Mouse (Mus musculus): Measurements from ENCODE around the gene Gm20662. TPM values are rescaled to one million over a fixed set of nuclear protein-coding genes. Genes with fewer than 3 reads are reported as not detected.
"Not testable (repeated sequence)": the region's sequence is repeated elsewhere in the genome, so short reads cannot be mapped to it uniquely, and the experiment has no call there.

Gene Gm20662
- polyA plus RNA-seq, 1 experiment from 2014 or later: not detected

DNA sequence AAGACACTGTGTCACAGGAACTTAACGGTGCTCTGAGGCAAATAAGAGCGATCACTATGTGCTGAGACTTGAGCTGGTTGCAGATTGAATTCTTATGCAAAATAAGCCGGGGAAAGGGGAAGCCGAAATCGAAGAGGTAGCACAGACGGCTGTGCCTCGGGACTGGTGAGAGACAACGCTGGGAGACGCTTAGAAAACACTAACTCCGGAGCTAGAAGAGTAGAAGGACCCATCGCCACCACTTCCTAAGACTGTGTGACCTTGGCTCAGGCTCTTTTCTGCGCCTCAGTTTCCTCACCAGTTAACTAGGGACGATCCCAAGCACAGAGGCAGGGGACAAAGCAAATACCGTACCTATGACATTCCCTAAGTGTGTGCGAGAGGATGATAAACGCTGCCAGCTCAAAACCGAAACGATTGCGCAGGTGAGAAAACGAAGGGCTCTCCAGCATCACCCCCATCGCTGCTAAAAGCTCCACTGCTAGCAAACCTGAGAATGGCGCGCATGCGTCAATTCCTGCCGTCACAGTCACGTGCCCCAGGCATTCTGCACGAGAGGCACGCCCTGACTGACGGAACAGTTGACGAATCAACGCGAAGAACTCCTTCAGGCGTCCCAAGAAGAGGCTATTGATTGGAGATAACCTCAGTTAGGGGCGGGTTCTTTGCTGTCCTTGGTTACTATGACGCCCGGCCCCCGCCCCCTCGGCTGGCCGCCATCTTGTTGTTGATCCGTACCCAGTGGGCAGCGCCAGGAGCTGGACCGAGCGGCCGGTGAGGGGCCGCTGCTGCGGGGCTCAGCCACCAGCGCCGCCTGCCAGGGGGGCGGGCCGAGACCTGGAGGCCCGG, 6.0 kb downstream of the Gm20662 start, which contains the start of gene Ip6k1:
TSS of gene Ip6k1 (plus strand) at position 580 of the 849 bp plus-strand sequence.
- Histone ChIP-seq H3K27me3 (ENCODE audit: poor library complexity, severe bottlenecking) (no peaks in the 10 kb centered on the region), H3K36me3 (replicated peaks) (peaks cover 10% of the 10 kb centered on the region), H3K4me1 (peaks cover 32% of the 10 kb centered on the region), H3K27ac (peak within 1 kb of the TSS; percentile 98), H3K9me3 (no peaks in the 10 kb centered on the region), H3K4me3 (peak within 1 kb of the TSS; percentile 98)
- WGBS: under 1% methylated on average over 51 of the region's 51 CpGs
- peak; percentile 100 for DNase-seq (ENCODE audit: extremely low spot score, low spot score)

DNA sequence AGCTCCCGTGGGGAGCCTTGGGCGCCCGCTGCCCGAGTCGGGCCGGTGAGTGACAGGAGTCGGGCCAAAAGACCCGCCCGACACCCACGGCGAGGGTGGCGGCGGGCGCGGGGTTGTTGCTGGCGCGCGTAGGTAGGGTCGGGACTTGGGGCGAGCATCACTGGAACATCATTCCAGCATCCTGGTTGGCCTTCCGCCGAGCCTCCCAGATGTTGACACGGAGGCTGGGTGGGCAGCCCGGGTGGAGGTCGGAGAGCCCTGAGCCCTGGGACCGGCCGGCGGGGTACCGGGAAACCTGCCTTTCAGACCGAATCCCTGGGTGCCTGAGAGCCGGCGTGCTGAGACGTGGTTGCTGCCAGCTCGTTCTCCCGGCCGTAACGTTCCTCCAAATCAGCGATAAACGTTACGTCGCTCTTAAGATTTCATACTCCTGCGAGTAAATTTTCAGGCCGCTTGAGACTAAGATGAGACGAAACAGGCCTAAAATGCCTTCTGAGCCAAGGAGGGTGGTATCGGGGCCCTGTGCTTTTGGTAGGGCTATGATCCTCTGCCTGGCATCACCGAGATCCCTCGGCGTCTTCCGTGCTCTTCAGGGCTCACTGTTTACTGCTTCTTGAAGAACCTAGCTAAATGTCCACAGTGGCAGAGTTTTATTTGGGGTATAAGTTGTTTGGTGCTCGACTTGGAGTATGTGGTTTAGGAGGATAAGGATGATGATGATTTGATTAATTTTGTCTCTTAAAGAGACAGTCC, 6.8 kb downstream of the Gm20662 start:
- no peaks in the 10 kb centered on the region for H3K27me3 ChIP-seq (ENCODE audit: poor library complexity, severe bottlenecking)
- H3K4me1 ChIP-seq: peaks cover 32% of the 10 kb centered on the region
- DNase-seq (ENCODE audit: extremely low spot score, low spot score): no peak
- peaks cover 10% of the 10 kb centered on the region for H3K36me3 ChIP-seq (replicated peaks)
- H3K27ac ChIP-seq: peak overlapping the region; percentile 98
- H3K4me3 ChIP-seq: peak overlapping the region; percentile 98
- WGBS: under 1% methylated on average over 50 of the region's 50 CpGs
- H3K9me3 ChIP-seq: no peaks in the 10 kb centered on the region

DNA sequence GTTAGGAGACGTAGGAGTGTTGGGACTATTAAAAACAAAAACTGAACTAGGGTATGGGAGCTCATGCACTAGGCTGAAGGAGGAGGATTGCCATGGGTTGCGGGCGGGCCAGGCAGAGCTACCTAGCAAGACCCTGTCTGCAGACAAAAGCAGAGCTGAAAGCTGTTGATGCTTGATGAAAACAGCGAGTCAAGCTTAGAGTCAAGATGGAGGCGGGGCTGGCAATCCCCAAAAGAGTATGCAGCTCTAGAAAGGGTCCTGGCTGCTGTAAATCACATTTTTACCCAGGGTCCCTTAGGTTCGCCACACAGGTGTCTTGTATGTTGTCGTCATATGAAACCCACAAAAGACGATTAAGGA, 7.4 kb downstream of the Gm20662 start:
- no peaks in the 10 kb centered on the region for H3K9me3 ChIP-seq
- H3K4me3 ChIP-seq: peak overlapping the region; percentile 98
- H3K36me3 ChIP-seq (replicated peaks): peaks cover 13% of the 10 kb centered on the region
- DNase-seq (ENCODE audit: extremely low spot score, low spot score): no peak
- H3K27ac ChIP-seq: peak overlapping the region; percentile 98
- no peaks in the 10 kb centered on the region for H3K27me3 ChIP-seq (ENCODE audit: poor library complexity, severe bottlenecking)
- 28% methylated on average over 8 of the region's 8 CpGs for WGBS
- H3K4me1 ChIP-seq: peaks cover 32% of the 10 kb centered on the region

DNA sequence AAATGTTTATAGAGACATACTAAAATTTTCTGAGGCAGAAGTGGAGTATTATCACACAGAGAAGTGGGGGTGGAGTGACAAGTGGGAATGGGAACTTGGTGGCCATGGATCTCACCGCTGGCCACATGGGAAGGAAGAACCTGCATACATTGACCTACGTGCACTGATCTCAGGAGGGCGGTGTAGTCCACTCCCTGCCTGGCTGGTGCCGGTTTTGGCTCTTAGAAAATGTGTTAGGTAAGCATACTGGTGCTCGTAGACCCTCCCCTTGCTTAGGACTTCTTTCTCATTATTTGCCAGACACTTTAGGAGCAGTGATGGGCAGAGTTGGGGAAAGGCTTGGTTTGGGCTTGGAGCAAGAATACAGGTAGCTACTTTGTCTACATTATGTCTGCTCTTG, 11.9 kb downstream of the Gm20662 start:
- no peak overlapping the region for H3K27ac ChIP-seq
- DNase-seq (ENCODE audit: extremely low spot score, low spot score): no peak
- peaks cover 33% of the 10 kb centered on the region for H3K36me3 ChIP-seq (replicated peaks)
- no peaks in the 10 kb centered on the region for H3K27me3 ChIP-seq (ENCODE audit: poor library complexity, severe bottlenecking)
- peaks cover 22% of the 10 kb centered on the region for H3K4me1 ChIP-seq
- H3K9me3 ChIP-seq: no peaks in the 10 kb centered on the region
- H3K4me3 ChIP-seq: no peak overlapping the region
- 94% methylated on average over 5 of the region's 5 CpGs for WGBS

DNA sequence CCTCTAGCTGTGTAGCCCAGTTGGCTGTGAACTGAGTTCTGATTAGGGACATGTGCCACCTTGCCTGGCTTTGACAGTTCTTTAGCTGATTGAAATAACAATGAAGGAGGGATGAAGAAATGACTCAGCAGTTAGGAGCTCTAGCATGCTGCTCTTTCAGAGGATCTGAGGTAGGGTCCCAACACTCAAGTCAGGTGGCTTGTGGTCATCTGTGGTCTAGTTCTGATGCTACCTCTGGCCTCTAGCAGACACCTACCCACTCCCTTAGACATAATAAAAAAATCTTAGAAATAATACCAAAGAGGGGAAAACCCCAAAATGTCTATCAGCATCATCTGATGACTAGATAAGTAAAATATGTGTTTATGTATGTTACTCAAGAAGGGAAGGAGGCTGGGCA, 14.2 kb downstream of the Gm20662 start:
- Histone ChIP-seq H3K9me3 (no peaks in the 10 kb centered on the region), H3K36me3 (replicated peaks) (peaks cover 39% of the 10 kb centered on the region), H3K27ac (no peak overlapping the region), H3K4me1 (no peaks in the 10 kb centered on the region), H3K27me3 (ENCODE audit: poor library complexity, severe bottlenecking) (no peaks in the 10 kb centered on the region), H3K4me3 (no peak overlapping the region)
- DNase-seq (ENCODE audit: extremely low spot score, low spot score): no peak

DNA sequence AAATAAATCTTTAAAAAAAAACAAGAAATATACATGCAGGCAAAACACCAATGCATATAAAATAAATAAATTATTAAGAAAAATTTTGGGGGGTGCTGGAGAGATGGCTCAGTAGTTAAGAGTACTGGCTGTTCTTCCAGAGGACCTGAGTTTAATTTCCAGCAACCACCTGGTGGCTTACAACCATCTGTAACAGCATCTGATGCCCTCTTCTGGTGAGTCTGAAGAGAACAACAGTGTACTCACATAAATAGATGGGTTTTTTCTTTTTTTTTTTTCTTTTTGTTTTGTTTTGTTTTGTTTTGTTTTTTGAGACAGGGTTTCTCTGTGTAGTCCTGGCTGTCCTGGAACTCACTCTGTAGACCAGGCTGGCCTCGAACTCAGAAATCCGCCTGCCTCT, 17.4 kb downstream of the Gm20662 start:
- peaks cover 53% of the 10 kb centered on the region for H3K36me3 ChIP-seq (replicated peaks)
- H3K27me3 ChIP-seq (ENCODE audit: poor library complexity, severe bottlenecking); H3K9me3 ChIP-seq; H3K4me1 ChIP-seq; H3K27ac ChIP-seq; DNase-seq (ENCODE audit: extremely low spot score, low spot score); H3K4me3 ChIP-seq: not testable (repeated sequence)
- WGBS: 95% methylated on average over 2 of the region's 2 CpGs

DNA sequence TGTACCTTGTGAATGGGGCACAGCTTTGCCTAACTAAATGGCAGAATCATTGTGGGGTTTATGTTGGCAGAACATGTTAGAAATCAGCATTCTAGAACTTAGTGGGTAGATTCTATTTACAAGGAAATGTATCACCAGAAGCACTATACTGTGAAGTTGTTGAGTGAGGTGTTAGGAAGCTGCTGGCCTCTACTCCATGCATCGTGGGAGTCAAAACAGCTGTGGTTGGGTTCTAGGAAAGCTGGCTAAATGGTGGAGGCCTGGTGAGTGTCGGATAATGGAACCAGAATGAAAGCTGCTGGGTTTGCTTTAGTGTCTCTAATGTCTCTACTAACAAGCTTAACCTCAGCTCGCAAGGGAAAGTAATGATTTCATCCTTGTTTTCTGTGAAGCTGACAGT, 21.0 kb downstream of the Gm20662 start:
- Histone ChIP-seq H3K27me3 (ENCODE audit: poor library complexity, severe bottlenecking) (no peaks in the 10 kb centered on the region), H3K36me3 (replicated peaks) (peaks cover 49% of the 10 kb centered on the region), H3K9me3 (no peaks in the 10 kb centered on the region), H3K27ac (no peak overlapping the region), H3K4me3 (no peak overlapping the region), H3K4me1 (no peaks in the 10 kb centered on the region)
- 87% methylated on average over 3 of the region's 3 CpGs for WGBS
- DNase-seq (ENCODE audit: extremely low spot score, low spot score): no peak

DNA sequence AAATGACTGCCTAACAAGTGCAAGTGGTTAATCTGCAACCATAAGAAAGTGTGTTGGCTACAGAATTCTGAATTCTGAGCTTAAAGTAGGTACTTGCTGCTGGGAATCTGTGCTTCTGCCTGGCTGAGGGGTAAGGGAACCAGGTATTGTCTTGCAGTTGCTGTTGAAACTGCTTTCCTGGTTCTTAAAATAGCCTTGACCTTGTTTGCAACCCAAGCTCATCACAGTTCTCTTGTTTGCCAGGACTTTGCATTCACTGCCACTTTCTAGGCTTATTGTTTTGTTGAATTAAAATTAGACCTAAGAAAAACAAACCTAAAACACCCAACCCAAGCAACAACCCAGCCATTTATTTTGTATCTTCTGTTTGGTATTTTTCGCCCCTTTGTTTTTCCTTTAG, 24.6 kb downstream of the Gm20662 start:
- peaks cover 44% of the 10 kb centered on the region for H3K36me3 ChIP-seq (replicated peaks)
- no peak for DNase-seq (ENCODE audit: extremely low spot score, low spot score)
- H3K4me1 ChIP-seq: no peaks in the 10 kb centered on the region
- no peak overlapping the region for H3K27ac ChIP-seq
- no peak overlapping the region for H3K4me3 ChIP-seq
- 95% methylated on average over 1 of the region's 1 CpGs for WGBS
- no peaks in the 10 kb centered on the region for H3K9me3 ChIP-seq
- H3K27me3 ChIP-seq (ENCODE audit: poor library complexity, severe bottlenecking): no peaks in the 10 kb centered on the region

DNA sequence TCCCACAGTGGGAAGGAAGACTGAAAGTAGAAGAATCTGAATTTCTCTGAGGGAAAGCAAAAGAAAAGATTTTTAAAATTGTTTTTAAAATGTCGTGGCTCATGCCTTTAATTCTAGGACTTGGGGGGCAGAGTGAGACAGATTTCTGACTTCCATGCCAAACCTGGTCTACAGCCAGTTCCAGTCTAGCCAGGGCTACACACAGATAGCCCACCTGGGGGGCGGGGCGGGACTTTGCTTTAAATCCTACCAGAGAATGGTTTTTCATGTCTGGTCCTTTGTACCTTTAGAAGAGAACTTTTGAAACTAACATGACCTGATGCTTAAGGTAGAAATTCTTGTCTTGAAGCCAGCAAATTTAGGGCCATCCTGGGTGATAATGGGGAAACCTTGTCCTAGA, 27.1 kb downstream of the Gm20662 start:
- Histone ChIP-seq H3K36me3 (replicated peaks) (peaks cover 56% of the 10 kb centered on the region), H3K9me3 (peaks cover 6% of the 10 kb centered on the region; the same call in 1 of the 2 replicates), H3K27me3 (ENCODE audit: poor library complexity, severe bottlenecking) (no peaks in the 10 kb centered on the region), H3K4me3 (no peak overlapping the region), H3K27ac (no peak overlapping the region), H3K4me1 (no peaks in the 10 kb centered on the region)
- DNase-seq (ENCODE audit: extremely low spot score, low spot score): no peak
- WGBS: 90% methylated on average over 3 of the region's 3 CpGs

DNA sequence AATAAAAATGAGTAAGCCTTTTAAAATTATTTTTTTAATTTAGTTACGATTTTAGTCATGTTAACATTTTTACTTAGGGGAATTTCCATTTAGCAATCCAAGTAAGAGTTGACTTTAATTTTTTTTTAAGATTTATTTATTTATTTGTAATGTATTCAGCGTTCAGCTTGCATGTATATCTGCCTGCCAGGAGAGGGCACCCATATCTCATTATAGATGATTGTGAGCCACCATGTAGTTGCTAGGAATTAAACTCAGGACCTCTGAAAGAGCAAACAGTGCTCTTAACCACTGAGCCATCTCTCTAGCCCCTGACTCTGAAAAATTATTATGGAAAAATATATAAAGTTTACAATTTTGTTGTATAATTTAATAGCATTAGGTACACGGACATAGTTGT, 30.4 kb downstream of the Gm20662 start:
- peaks cover 74% of the 10 kb centered on the region for H3K36me3 ChIP-seq (replicated peaks)
- no peaks in the 10 kb centered on the region for H3K4me1 ChIP-seq
- H3K27me3 ChIP-seq (ENCODE audit: poor library complexity, severe bottlenecking): no peaks in the 10 kb centered on the region
- no peak overlapping the region for H3K27ac ChIP-seq
- H3K9me3 ChIP-seq: peaks cover 6% of the 10 kb centered on the region; the same call in 1 of the 2 replicates
- 91% methylated on average over 3 of the region's 3 CpGs for WGBS
- H3K4me3 ChIP-seq: no peak overlapping the region
- DNase-seq (ENCODE audit: extremely low spot score, low spot score): no peak

DNA sequence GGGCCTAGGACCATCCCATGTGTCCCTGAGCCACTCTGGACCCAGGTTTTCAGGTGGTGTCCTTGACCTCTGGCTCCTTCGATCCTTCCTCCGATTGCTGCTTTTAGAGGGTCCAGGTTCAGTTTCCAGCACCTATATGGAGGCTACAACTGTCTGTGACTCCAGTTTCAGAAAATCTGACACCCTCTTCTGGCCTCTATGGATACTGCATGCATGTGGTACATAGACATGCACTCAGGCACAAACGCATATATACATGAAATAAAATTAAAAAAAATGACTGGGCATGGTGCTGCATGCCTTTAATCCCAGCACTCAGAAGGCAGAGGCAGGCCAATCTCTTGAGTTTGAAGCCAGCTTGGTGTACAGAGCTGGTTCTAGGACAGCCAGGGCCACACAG, 31.7 kb downstream of the Gm20662 start:
- H3K27me3 ChIP-seq (ENCODE audit: poor library complexity, severe bottlenecking): no peaks in the 10 kb centered on the region
- H3K27ac ChIP-seq: no peak overlapping the region
- no peak for DNase-seq (ENCODE audit: extremely low spot score, low spot score)
- 93% methylated on average over 3 of the region's 3 CpGs for WGBS
- no peaks in the 10 kb centered on the region for H3K4me1 ChIP-seq
- peaks cover 87% of the 10 kb centered on the region for H3K36me3 ChIP-seq (replicated peaks)
- no peak overlapping the region for H3K4me3 ChIP-seq
- peaks cover 6% of the 10 kb centered on the region; the same call in 1 of the 2 replicates for H3K9me3 ChIP-seq

DNA sequence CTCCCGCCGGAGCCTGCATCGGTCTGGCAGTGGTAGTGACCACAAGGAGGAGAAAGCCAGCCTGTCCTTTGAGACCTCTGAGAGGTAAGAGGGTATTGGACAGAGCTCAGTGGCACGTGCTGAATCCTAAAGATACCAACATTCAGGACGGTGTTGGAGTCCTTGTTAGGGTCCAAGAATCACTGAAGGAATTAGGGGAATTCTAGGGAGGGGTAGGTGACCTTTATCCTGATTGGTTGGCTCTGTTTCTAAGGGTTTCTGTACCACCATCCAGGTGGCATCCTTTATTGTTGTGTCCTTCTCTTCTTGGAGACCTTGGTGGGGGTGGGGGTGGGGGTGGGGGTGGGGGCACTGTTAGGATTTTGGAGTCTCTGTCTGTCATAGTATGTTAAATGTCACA, 36.0 kb downstream of the Gm20662 start:
- no peak overlapping the region for H3K4me3 ChIP-seq
- H3K27me3 ChIP-seq (ENCODE audit: poor library complexity, severe bottlenecking): no peaks in the 10 kb centered on the region
- WGBS: 92% methylated on average over 5 of the region's 5 CpGs
- no peaks in the 10 kb centered on the region for H3K4me1 ChIP-seq
- no peak for DNase-seq (ENCODE audit: extremely low spot score, low spot score)
- H3K36me3 ChIP-seq (replicated peaks): peaks cover 89% of the 10 kb centered on the region
- H3K9me3 ChIP-seq: peaks cover 6% of the 10 kb centered on the region; the same call in 1 of the 2 replicates
- H3K27ac ChIP-seq: no peak overlapping the region

Data from forebrain, embryonic 10.5 days (tissue).